Mouse (Mus musculus) cortical plate, adult 2 months (tissue): ENCODE results near the gene Unc5cl.

ENCODE experiments used
- CTCF ChIP-seq: fragments of 200-500 bp; IDR thresholded peaks from 2 replicates; pipeline ENCODE4 v1.5.1; 2011; ENCODE audit warnings: mild to moderate bottlenecking, control low read depth, low read length; ENCODE audit not compliant: insufficient read depth; ENCODE audit errors: extremely low read depth
- POLR2A ChIP-seq: fragments of 200-500 bp; IDR thresholded peaks from 2 replicates; pipeline ENCODE4 v1.6.1; 2011; ENCODE audit warnings: mild to moderate bottlenecking, low read length, control low read depth; ENCODE audit not compliant: insufficient read depth; ENCODE audit errors: extremely low read depth

GRCm38 (mm10) chr17:48430394-48430793 is 24.3 kb upstream of the Unc5cl start:
- TF ChIP-seq CTCF (no peak), POLR2A (no peak)
